Mouse (Mus musculus): Measurements from ENCODE around the gene Hipk2. TPM values are rescaled to one million over a fixed set of nuclear protein-coding genes. Genes with fewer than 3 reads are reported as not detected.
A peak's percentile ranks its signal among the peaks of the same experiment; 100 is the strongest.

Gene Hipk2
- polyA plus RNA-seq, 1 experiment from 2014 or later: 37.5 TPM

DNA sequence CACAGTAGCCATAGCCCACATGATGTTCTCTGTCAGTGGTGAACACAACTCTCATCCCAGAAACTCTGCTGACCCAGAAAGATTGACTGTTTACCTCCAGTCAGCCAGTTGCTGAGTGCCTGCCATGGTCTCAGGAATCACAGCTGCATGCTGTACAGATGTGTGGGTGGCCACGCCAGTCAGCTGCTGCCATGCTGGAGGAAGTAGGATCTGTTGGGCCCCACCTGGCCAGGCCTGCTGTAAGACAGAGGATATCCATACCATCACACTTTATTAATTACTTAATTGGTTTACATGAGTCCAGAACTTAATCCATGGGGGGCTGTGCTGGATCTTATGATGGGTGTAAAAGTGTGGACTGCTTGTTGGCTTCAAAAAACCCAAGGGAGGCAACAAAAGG, 154.6 kb downstream of the Hipk2 start:
- 85% methylated on average over 1 of the region's 1 CpGs for WGBS

DNA sequence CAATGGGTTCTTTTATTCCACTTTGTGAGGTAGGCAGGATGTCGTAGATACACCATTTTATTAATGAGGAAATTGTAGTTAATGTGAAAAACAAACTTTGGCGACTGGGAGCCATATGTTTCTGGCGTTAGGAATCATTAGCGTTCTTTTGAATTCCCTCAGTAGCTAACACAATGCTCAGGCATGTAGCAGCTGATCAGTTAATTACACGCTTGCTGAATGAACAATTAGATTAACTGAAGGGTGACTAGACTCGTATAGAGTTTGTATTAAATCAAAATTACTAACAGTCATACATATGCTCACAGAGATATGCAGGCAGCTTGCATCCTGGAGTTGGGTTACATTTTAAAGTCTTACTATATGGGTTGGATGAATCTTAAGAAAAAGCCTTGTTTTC, 156.7 kb downstream of the Hipk2 start:
- no peak overlapping the region for H3K4me2 ChIP-seq (replicated peaks)
- H3K4me3 ChIP-seq: no peak overlapping the region
- H3K9ac ChIP-seq: no peak overlapping the region
- no peak overlapping the region for H3K27ac ChIP-seq
- no peaks in the 10 kb centered on the region for H3K9me3 ChIP-seq (replicated peaks)
- H3K4me1 ChIP-seq: peaks cover 4% of the 10 kb centered on the region; the same call in 1 of the 2 replicates
- ATAC-seq (ENCODE audit: low FRiP score): peak; percentile 69; the same call in 1 of the 2 replicates
- WGBS: 53% methylated on average over 6 of the region's 6 CpGs
- H3K27me3 ChIP-seq: no peaks in the 10 kb centered on the region
- H3K36me3 ChIP-seq: peaks cover 70% of the 10 kb centered on the region

More for the DNA sequence above, 154.6 kb downstream of the Hipk2 start:
- H3K9me3 ChIP-seq (replicated peaks): no peaks in the 10 kb centered on the region
- no peak overlapping the region for H3K9ac ChIP-seq
- H3K36me3 ChIP-seq: peaks cover 56% of the 10 kb centered on the region
- H3K4me1 ChIP-seq: peaks cover 4% of the 10 kb centered on the region; the same call in 1 of the 2 replicates
- H3K27ac ChIP-seq: no peak overlapping the region
- H3K4me3 ChIP-seq: no peak overlapping the region
- no peaks in the 10 kb centered on the region for H3K27me3 ChIP-seq
- ATAC-seq (ENCODE audit: low FRiP score): no peak
- no peak overlapping the region for H3K4me2 ChIP-seq (replicated peaks)

DNA sequence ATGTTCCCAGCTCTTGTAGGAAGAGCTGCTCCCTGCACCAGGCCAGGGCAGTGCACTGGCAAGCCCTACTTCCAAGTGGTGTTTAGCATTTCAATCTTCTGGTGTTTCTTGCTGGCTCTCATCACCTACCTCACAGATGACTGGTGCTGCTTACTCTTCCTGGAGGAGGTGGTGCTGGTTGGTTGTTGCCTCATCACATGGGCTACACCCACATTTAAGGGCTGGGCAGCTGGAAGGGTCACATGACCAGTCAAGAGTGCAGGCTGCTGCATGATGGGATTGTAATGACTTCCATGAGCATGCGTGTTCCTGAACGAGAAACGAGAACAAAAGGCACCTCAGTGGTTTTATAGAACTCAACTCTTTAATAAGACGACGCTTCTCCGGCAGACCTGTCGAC, 157.3 kb downstream of the Hipk2 start:
- H3K36me3 ChIP-seq: peaks cover 75% of the 10 kb centered on the region
- WGBS: 92% methylated on average over 7 of the region's 7 CpGs
- no peak overlapping the region for H3K4me3 ChIP-seq
- no peaks in the 10 kb centered on the region for H3K9me3 ChIP-seq (replicated peaks)
- H3K4me1 ChIP-seq: peaks cover 4% of the 10 kb centered on the region; the same call in 1 of the 2 replicates
- ATAC-seq (ENCODE audit: low FRiP score): no peak
- no peak overlapping the region for H3K4me2 ChIP-seq (replicated peaks)
- no peaks in the 10 kb centered on the region for H3K27me3 ChIP-seq
- H3K9ac ChIP-seq: no peak overlapping the region
- no peak overlapping the region for H3K27ac ChIP-seq

DNA sequence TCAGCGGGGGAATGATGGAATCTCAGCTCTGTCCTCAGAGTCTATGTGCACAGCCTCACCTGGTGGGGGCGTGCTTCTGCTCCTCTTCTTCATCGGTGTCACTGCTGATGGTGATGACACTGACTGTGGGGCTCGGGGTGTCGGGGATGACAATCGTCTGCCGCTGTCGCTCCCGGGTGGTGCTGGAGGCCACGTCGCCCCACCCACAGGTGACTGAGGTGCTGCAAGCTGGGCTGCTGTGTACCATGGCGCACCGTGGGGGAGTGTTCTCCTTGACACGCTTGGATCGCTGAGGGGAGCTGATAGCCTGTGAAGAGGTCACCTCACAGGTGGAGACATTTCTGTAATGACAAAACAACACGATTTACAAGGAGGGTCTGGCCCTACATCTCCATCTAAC, 160.1 kb downstream of the Hipk2 start:
- H3K4me1 ChIP-seq: peaks cover 4% of the 10 kb centered on the region; the same call in 1 of the 2 replicates
- H3K9ac ChIP-seq: no peak overlapping the region
- H3K4me2 ChIP-seq (replicated peaks): no peak overlapping the region
- 94% methylated on average over 16 of the region's 16 CpGs for WGBS
- no peaks in the 10 kb centered on the region for H3K9me3 ChIP-seq (replicated peaks)
- H3K36me3 ChIP-seq: peaks cover 94% of the 10 kb centered on the region
- H3K4me3 ChIP-seq: no peak overlapping the region
- H3K27me3 ChIP-seq: no peaks in the 10 kb centered on the region
- H3K27ac ChIP-seq: no peak overlapping the region
- ATAC-seq (ENCODE audit: low FRiP score): no peak

DNA sequence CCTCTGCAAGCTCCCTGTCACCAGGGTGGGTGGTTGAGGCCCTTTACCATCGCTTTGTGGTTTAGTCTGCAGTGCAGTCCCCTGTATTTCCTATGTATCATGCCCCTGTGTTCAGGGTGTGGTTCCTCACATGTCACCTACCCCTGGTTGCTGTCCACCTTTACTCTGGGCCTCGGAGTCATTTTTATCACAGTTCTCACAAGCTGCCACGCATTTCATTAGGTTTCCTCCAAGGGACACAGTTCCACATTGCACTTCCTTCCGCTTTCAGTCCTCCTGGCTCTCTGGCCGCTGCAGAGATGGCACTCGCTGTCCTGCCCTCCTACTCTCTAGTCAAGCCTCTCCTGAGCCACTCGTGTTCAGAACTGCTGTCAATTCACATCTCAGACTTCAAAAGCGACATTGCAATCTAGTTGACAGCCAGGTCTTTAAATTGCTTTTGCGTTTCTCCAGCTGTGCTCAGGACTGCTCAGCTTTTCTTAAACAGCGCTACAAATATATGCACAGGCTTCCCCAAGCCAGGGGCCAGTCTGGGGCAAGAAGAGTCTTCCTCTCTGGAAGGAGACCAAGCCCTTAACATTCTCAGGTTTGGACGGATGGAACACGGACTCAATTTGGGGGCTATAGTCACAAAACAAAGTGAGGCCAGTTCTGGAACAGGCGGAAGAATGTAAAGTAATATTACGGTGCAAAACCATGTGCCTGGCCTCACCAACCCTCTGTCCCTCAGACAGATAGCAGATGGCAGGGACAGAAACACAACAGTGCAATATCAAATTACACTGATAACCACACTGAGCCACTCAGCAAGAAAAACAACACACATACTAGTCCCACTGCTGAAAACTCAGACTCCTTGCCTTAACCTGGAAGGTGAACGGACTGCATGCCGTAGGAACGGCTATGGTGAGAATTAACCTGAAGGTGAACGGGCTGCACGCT, 161.7 kb downstream of the Hipk2 start:
- H3K4me2 ChIP-seq (replicated peaks): no peak overlapping the region
- H3K27ac ChIP-seq: no peak overlapping the region
- no peaks in the 10 kb centered on the region for H3K9me3 ChIP-seq (replicated peaks)
- no peak for ATAC-seq (ENCODE audit: low FRiP score)
- peaks cover 96% of the 10 kb centered on the region for H3K36me3 ChIP-seq
- WGBS: 88% methylated on average over 19 of the region's 19 CpGs
- H3K4me3 ChIP-seq: no peak overlapping the region
- no peaks in the 10 kb centered on the region for H3K27me3 ChIP-seq
- H3K9ac ChIP-seq: no peak overlapping the region
- no peaks in the 10 kb centered on the region for H3K4me1 ChIP-seq

DNA sequence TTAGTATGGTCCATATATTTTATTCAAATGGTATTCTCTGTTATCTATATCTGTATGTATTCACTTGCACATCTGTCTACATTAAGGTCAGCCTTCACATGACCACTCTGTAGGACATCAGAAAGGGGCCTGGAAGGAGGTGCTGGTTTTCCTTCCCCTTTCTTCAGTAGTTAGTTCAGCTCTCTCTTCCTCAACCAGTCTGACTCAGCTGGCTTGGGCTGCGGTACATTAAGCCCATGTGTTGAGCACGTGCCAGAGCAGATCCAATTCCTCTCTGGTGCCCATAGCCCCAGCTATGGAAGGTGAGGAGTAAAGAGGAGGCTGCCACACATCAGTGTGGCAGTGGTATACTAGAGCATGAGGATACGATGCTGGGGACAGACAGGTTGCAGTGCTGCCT, 165.5 kb downstream of the Hipk2 start:
- ATAC-seq (ENCODE audit: low FRiP score): no peak

DNA sequence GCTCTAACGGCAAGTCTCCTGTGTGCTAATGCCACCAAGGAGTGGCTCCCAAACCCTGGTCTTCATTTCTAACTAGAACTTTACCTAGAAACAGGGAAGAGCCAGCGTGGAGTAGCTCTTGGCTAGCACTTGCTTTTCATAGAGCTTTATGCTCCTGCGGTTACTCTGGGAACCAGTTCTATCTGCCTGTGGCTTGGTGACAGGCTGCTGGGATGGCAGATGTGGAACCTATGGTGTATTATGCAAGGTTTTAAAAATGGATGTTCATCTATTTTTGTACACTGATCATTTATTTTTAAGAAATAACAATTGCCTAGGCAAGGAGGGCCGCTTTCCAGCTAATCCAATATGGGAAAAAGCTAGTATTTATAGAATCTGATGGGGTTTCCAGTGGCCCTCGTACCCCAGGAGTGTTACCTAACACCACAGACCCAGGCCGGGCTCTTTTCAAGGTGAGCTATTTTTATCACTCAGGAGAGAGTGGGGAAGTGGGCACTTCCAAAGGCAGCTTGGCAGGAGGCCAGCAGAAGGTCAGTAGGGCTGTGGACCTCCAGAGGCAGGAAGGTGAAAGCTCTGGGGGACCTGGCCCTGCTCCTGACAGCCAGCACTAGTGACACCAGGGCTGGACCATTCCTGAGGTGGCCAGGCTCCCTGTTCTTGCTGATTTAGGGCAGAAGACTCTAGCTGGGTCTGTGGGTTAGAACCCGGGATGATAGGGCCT, 171.5 kb downstream of the Hipk2 start:
- H3K27me3 ChIP-seq: no peaks in the 10 kb centered on the region
- peaks cover 84% of the 10 kb centered on the region for H3K36me3 ChIP-seq

More for the DNA sequence above, 165.5 kb downstream of the Hipk2 start:
- Histone ChIP-seq H3K4me3 (no peak overlapping the region), H3K9ac (no peak overlapping the region), H3K36me3 (peaks cover 88% of the 10 kb centered on the region), H3K4me2 (replicated peaks) (no peak overlapping the region), H3K9me3 (replicated peaks) (no peaks in the 10 kb centered on the region), H3K4me1 (no peaks in the 10 kb centered on the region), H3K27ac (no peak overlapping the region), H3K27me3 (no peaks in the 10 kb centered on the region)
- 96% methylated on average over 3 of the region's 3 CpGs for WGBS

DNA sequence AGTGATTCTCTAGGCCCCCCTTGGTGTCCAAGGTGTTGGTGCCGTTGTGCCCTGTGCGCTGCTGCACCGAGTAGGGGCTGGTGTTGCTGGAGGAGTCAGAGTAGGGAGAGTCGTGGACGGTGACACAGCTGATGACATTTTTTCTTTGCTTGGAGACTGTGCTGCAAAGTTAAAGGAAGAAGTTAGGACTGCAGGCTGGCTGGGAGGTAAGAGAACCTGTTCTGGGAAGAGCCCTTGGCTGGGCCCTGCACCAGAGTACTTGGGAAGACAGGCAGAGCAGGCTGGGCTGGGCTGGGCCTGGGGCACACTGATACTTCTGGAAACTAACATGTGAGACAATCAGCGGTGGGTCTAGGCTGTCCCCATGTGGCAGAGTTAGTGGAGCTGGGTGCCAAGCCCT, 172.4 kb downstream of the Hipk2 start:
- peaks cover 85% of the 10 kb centered on the region for H3K36me3 ChIP-seq
- ATAC-seq (ENCODE audit: low FRiP score): no peak
- 93% methylated on average over 6 of the region's 6 CpGs for WGBS
- no peaks in the 10 kb centered on the region for H3K9me3 ChIP-seq (replicated peaks)
- H3K9ac ChIP-seq: no peak overlapping the region
- H3K27ac ChIP-seq: no peak overlapping the region
- no peaks in the 10 kb centered on the region for H3K27me3 ChIP-seq
- H3K4me2 ChIP-seq (replicated peaks): no peak overlapping the region
- H3K4me1 ChIP-seq: no peaks in the 10 kb centered on the region
- H3K4me3 ChIP-seq: no peak overlapping the region

More for the DNA sequence above, 171.5 kb downstream of the Hipk2 start:
- no peak overlapping the region for H3K27ac ChIP-seq
- no peak for ATAC-seq (ENCODE audit: low FRiP score)
- no peaks in the 10 kb centered on the region for H3K9me3 ChIP-seq (replicated peaks)
- no peaks in the 10 kb centered on the region for H3K4me1 ChIP-seq
- no peak overlapping the region for H3K4me3 ChIP-seq
- H3K9ac ChIP-seq: no peak overlapping the region
- 85% methylated on average over 7 of the region's 7 CpGs for whole genome bisulfite sequencing
- no peak overlapping the region for H3K4me2 ChIP-seq (replicated peaks)

DNA sequence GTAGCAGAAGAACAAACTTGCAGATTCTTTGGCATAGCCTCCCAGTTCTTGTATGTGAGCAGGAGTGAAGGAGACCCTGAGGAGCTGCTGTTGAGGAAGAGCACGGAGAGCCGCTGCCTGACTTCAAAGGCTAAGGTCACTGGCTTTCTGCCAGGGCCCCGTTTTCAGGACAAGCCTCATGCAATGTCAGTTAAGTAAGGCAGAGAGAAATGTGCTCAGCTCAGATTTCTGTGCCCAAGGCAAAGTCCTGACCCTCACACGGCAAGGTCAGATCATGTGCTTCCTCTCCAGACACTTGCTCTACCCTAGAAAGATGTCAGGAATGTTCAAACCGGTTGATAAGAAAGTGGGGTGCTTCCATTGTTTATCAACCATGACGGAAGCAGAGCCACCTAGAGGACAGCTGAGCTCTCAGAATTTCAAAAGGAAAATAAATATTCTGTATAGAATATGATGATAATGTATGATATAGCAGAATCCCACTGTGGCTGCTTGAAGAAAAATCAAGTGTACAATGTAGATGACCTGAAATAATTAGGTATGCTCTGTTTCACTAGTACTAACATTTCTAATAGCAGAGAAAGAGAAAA, 173.1 kb downstream of the Hipk2 start:
- no peak overlapping the region for H3K9ac ChIP-seq
- 56% methylated on average over 6 of the region's 6 CpGs for WGBS
- H3K4me3 ChIP-seq: no peak overlapping the region
- no peaks in the 10 kb centered on the region for H3K4me1 ChIP-seq
- H3K36me3 ChIP-seq: peaks cover 88% of the 10 kb centered on the region
- H3K27me3 ChIP-seq: no peaks in the 10 kb centered on the region
- no peaks in the 10 kb centered on the region for H3K9me3 ChIP-seq (replicated peaks)
- H3K4me2 ChIP-seq (replicated peaks): no peak overlapping the region
- H3K27ac ChIP-seq: no peak overlapping the region
- no peak for ATAC-seq (ENCODE audit: low FRiP score)

DNA sequence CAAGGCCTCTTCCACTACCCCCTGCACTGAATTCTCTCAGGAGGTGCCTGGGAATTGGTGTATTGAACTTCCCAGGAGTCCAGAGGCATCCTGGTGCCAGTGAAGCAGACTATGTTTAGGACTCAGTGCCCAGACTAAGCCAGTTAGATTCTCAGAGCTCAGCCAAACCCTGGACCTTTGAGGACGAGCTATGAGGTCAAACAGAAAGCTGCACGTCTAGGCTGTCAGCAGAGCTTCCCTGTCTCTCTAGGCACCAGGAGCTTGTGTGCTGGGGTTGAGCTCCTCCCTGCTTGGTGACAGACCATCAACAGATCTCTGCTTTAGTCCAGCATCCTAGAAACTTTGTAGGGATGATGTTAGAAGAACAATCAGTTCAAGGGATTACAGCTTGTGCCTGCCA, 174.5 kb downstream of the Hipk2 start:
- Histone ChIP-seq H3K27me3 (no peaks in the 10 kb centered on the region), H3K4me3 (no peak overlapping the region), H3K4me1 (no peaks in the 10 kb centered on the region), H3K9ac (no peak overlapping the region), H3K36me3 (peaks cover 87% of the 10 kb centered on the region), H3K9me3 (replicated peaks) (no peaks in the 10 kb centered on the region), H3K4me2 (replicated peaks) (no peak overlapping the region), H3K27ac (no peak overlapping the region)
- no peak for ATAC-seq (ENCODE audit: low FRiP score)
- 56% methylated on average over 2 of the region's 2 CpGs for WGBS

DNA sequence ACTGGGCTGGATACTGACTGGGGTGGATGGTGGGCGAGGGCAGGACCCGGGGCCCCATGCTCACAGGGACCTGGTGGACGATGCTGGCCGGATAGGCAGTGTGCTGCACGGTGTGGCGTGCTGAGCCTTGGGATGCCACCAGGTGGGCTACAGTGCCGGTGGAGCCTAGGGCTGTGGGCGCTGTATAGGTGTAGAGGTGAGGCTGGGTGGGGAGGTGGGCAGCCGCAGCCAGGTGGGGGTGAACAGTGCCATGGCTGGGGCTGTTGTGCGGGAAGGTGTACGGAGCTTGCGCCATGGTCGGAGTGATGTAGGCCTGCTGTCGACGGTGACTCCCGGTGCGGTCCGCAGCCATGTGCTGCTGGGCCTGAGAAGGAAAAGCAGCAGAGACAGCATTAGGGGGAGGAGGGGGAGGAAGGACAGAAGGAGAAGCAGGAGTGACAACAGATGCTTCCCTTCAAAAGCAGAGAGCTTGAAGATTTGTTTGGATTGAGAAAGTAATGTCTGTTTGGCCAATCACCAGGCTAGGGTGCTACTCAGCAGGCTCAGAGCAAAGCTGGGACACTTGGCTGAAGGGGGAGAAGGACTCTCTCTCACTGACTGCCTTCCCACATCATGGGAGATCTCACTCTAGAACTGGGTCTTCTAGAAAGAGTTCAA, 177.6 kb downstream of the Hipk2 start:
- H3K27me3 ChIP-seq: no peaks in the 10 kb centered on the region
- H3K9ac ChIP-seq: no peak overlapping the region
- H3K27ac ChIP-seq: no peak overlapping the region
- no peak for ATAC-seq (ENCODE audit: low FRiP score)
- no peak overlapping the region for H3K4me2 ChIP-seq (replicated peaks)
- no peak overlapping the region for H3K4me3 ChIP-seq
- no peaks in the 10 kb centered on the region for H3K9me3 ChIP-seq (replicated peaks)
- H3K36me3 ChIP-seq: peaks cover 84% of the 10 kb centered on the region
- WGBS: 95% methylated on average over 18 of the region's 18 CpGs
- 0 out of 2 replicates have a peak, but pooled peaks cover 3% of the 10 kb centered on the region for H3K4me1 ChIP-seq

DNA sequence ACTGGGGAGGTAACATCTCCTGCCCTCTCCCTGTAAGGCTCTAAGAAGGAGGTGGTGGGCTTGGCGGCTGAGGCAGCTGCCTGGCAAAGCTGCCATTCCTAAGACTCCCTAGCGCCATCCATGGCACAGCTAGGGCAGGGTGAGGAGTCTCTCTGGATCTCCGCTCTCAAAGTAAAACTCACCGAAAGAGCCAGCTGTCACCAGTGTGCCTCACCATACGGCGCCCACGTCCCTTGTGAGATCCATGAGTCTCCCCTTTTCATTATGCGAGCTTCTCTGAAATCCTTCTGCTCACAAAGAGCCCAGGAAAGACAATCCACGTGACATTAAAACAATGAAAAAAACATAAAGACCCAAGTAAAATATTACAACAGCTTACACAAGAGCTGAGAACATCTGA, 179.4 kb downstream of the Hipk2 start:
- Histone ChIP-seq H3K9ac (no peak overlapping the region), H3K36me3 (peaks cover 81% of the 10 kb centered on the region), H3K27ac (no peak overlapping the region), H3K4me3 (no peak overlapping the region), H3K27me3 (no peaks in the 10 kb centered on the region), H3K4me1 (0 out of 2 replicates have a peak, but pooled peaks cover 3% of the 10 kb centered on the region), H3K9me3 (replicated peaks) (no peaks in the 10 kb centered on the region), H3K4me2 (replicated peaks) (no peak overlapping the region)
- ATAC-seq (ENCODE audit: low FRiP score): no peak
- WGBS: 82% methylated on average over 9 of the region's 9 CpGs

Measured in hindbrain, embryonic 12.5 days (tissue).